Mouse (Mus musculus) right cerebral cortex, postnatal 36 days (tissue): ENCODE data around the gene Gm10271.
A peak's percentile ranks its signal among the peaks of the same experiment; 100 is the strongest.

Experiments used
- DNase-seq, 2 experiments: peaks; one replicate each; pipeline ENCODE4 v3.0.0; 2022; ENCODE audit warnings: low spot score in 2 of 2, mixed read lengths in 1 of 2

Gm10271 gene

GRCm38 (mm10) chr10:116932418-116932817 is 40.0 kb downstream of the Gm10271 start:
- no peak for DNase-seq

DNA sequence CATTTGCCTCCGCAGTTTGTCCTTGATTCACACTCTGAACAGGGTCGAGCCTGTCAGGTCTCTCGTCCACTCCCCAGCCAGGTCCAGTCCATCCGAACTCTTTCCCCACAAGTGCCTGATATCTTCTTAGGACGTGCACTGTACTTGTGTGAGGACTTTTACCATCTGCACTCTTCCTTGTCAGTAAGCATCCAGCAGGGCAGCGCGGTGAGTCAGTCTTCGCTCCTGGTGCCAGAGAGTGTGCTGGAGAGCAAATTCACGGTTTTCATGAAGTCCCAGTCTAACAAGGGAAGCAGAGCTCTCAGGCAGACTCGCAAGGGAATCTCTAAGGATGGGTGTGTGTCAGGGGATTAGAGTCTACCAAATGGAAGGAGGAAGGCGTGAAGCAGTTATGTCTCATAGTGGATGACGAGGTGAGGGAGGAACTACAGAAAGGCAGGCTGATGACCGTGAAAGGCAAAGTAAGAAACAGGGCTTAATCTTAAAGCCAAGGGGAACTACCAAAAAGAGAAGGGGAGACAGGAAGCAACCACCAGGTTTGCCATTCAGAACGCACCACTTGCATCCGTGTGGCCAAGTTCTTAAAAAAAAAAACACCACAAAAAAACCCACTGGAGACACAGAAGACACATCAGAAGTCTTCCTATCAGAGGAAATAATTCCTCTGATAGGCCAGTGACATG is 40.8 kb downstream of the Gm10271 start:
- DNase-seq, result peak in 1 of 2 experiments; percentile 13

DNA sequence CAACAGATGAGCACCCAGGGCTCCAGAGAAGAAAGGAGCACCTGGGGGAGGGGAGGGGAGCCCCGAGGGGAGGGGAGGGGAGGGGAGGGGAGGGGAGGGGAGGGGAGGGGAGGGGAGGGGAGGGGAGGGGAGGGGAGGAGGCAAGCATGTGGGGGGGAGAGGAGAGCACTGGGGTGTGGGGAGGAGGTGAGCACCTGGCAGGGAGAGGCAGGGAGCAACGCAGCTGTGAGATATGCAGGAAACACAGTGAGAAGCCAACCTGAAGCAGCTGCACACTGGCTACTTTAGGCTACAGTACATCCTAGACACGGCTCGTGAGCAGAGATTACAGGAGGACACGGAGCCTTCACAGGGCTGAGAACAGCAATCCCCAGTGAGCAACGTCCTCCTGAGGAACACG is 41.5 kb downstream of the Gm10271 start:
- DNase-seq, result no peak

DNA sequence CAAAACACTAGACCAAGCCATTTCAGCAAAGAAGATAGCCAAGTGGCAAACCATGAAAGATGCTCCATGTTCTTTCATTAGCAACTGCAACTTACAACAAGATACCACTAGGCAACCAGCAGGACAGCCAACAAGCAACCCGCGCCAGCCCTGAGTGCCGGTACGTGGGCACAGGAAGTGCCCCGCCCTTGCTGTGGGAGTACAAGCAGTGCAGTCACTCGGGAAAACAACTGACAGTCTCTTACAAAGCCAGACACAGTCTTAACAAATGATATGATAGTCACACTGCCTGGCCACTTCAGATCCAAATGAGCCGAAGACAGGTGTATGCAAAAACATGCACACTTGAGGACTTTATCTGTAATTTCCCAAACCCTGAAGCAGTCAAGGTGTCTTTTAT is 41.9 kb downstream of the Gm10271 start:
- no peak for DNase-seq

GRCm38 (mm10) chr10:116928826-116929225 is 43.6 kb downstream of the Gm10271 start:
- no peak for DNase-seq

- DNase-seq, result no peak
These were observed 45.8 kb downstream of the Gm10271 start for GRCm38 (mm10) chr10:116926428-116927113.

DNA sequence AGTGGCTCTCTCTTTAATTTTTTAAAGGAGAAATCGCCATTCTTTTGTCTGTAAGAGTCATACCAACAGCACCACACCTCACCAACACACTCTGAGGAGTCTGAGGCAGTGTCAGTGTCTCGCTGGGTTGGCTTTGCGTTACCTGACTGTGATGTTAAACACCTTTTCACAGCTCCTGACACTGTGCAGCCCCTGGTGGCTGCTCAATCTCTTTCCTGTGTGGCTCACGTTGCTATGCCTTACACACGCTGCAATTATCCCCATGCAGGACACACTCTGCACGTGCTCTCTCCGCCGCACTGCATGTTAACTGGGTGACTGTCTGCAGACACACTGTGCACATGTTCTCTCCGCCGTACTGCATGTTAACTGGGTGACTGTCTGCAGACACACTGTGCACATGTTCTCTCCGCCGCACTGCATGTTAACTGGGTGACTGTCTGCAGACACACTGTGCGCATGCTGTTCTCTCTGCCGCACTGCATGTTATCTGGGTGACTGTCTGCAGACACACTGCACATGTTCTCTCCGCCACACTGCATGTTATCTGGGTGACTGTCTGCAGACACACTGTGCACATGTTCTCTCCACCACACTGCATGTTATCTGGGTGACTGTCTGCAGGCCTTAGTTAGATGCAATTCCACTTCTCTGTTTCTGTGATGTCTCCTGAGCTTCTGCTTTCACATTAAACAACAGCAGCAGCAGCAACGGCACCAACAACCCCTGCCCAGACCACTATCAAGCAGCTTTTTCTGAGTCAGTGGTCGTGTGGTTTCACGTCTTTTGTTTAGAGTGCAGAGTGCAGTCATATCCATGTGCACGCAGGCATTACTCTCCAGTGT is 48.5 kb downstream of the Gm10271 start:
- no peak for DNase-seq

- DNase-seq, result no peak
These were observed 50.2 kb downstream of the Gm10271 start for GRCm38 (mm10) chr10:116922161-116922560.

DNA sequence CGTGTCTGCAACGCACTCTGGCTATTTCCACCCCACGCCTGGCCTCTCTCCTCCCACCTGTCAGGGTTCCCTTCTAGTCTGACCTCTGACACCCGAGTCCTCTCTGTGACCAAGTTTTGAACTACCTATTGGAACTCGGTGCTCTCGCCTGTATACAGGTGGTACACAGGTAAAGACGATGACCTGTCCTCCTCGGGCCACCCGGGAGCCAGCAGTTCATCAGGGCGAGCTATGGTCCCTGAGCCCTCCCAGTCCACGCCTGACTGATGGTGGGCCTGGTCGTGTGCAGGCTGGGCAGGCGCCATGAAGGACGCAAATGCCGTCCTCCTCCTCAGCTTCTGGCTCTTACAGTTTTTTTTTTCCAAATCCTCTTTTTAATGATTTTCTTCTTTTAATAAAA is 51.0 kb downstream of the Gm10271 start:
- DNase-seq, result no peak

DNA sequence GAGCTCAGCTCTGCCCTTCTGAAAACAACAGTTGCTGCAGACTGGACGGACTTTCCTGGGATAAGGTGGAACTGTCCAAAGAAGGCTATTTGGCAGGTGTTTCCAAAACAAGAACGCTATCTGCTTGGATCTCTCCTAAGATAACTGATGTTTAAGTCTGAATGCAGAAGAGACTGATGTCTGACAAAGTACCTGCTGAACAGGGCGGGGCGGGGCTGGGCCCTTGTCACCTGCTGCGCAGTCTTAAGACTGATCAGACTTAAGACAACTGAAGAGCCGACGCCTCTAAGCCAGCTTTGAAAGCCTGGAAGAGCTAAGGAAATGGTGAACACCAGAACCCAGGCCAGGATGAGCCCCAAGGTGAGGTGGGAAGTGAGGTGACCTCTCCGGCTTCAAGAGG is 51.8 kb downstream of the Gm10271 start:
- no peak for DNase-seq

DNA sequence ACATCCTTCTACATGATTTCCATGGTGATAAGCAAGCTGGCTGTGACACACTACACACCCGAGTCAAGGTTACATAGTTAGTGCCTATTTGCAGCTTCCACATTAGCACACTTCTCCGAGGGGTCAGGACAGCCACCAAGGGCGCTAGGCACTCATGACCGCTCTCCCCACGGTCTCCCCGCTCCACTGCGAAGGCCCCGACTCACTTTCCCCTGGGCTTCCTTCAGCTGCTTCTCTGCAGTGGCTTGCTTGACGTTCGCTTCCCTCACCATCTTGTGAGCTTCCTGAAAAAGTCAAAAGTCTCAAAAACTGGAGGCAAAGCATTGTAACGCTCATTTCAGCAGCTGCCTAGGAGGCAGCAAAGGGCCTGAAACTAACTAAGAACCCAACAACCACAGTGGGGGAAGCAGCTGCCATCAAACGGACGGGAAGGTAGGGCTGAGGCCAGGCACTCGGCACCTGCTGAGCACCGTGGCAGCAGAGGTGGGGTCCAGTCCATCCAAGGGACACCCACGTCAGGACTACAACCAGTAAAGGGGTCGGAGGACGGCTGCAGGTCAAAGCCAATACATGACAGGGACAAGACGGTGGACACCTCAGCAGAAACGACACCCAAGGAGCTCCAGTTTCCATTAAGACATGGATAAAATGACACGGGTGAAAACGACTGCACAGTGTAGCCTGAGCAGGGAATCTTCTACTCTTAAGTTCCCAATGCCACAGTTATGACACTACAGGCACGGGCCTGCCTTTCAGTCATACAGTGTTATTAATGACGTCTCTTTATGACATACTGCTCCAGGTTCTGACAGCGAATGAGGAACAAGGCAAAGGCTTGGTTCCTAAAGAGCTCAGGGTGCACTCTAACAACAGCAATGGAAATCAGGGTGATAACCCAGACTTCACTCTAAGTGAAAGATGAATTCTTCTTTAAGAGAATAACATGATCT is 52.8 kb downstream of the Gm10271 start:
- no peak for DNase-seq

GRCm38 (mm10) chr10:116916581-116916980 is 55.8 kb downstream of the Gm10271 start:
- DNase-seq, result no peak

DNA sequence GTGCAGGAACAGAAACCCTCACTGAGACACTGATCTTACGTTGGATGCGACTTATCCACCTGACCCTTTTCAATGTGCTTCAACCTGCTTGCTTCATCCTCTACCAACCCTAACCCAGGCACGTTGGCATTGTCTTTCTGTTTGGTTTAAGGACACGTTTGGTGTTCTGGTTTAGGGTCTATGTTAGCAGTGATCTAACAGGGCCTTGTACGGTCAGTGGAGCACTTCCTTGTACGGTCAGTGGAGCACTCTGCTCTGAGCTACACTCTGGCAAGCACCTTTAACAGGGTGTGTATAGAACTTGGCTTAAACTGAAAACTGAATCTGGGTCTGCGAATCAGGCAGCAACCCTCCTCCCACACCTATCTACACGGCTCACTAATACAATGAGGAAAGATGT is 57.1 kb downstream of the Gm10271 start:
- DNase-seq, result no peak

DNA sequence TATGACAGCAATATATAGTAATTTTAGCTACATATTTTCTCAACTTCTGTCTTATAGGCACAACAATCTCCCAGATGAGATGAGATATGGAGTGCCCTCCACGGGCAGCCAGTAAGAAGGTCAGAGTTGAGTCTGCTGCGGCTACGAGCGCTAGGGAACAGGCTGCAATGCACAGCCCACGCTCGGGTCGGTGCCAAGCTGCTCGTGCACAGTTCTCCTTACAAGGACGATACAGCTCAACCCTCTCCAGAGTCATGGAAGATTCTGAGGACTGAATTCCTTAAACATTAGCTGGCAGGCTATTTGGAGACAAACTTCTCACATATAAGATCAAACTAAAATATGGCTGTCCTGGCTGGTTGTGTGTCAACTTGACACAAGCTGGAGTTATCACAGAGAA is 57.8 kb downstream of the Gm10271 start:
- no peak for DNase-seq

DNA sequence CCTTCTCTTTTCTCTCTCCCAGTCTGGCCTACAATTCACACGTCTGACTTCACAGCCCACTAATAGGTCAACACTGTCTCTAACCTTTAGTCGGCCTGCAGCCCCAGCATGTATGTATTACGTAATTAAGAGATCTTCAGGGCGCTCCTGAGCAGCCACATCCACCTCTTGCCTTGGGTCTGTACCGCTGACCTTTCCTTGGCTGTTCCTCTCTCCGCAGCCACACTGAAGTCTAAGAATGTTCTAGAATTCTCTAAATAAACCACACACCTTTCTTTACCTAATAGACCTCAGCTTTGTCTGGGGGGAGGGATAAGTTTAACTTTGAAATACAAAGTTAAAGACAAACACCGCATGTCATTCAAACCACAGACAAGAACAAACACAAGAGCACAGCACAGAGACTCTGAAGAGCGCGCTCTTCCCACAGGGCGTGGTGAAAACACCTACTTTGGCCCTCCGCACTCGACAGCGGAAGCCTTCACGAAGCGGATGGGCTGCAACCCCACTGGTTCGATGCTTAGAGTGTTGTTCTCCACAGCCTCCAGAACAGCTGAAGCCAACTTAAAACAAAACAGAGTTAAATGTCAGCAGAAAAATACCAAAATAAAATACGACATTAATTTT is 58.6 kb downstream of the Gm10271 start:
- no peak for DNase-seq

DNA sequence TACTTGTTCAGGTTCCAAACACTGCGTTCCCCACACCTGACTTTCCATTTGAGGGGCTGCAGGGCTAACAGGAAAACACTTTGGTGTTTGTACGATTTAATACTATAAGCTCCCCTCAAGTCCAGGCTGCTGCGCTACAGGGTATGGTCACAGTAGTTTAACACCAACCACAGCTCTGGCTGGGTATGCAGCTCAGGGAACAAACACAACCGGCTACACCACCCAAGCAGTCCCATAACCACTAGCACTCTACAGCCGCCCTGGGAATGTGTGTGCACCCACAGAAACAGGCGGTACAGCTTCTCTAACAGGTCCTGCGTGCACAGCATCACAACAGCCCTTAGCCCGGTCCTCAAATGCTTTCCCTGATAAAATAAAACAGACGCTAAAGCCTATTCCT is 59.6 kb downstream of the Gm10271 start:
- no peak for DNase-seq

DNA sequence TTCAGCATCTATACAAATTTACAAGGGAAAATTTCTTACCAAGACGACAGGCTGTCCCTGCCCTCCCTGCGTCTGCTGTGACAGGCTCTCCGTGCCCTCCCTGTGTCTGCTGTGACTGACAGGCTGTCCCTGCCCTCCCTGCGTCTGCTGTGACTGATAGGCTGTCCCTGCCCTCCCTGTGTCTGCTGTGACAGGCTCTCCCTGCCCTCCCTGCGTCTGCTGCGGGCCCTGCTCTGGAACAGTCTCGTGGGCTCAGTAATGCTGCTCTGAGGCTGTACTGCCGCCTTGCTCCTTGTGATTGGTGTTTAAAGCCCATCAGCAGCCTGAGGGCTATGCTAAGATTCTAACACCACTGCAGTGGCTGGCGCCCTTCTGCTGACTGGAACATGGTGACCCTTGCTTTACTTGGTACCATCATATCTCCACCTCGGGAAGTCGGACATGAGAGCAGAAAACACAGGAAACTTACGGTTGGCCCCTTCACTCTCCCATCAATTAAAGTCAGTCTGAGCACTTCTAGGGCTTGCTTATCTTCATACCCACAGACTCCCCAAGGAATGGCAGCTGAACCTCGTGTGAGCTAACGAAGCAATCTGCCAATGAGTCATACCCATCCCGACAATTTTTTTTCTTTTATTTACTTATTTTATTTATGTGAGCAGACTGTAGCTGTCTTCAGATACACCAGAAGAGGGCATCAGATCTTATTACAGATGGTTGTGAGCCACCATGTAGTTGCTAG is 63.3 kb downstream of the Gm10271 start:
- DNase-seq, result no peak
